Mouse (Mus musculus): Measurements from ENCODE around the gene Cbwd1.

Gene Cbwd1

GRCm38 (mm10) chr19:24977991-24978390, 16.6 kb upstream of the Cbwd1 start:
- DNase-seq (ENCODE audit: low spot score in 2 of 2): no peak

- DNase-seq (ENCODE audit: low spot score in 2 of 2): no peak
Observed at GRCm38 (mm10) chr19:24972701-24973390, 11.4 kb upstream of the Cbwd1 start.

- no peak for DNase-seq (ENCODE audit: low spot score in 2 of 2)
Observed at GRCm38 (mm10) chr19:24971307-24971706, 9.9 kb upstream of the Cbwd1 start.

- no peak for DNase-seq (ENCODE audit: low spot score in 2 of 2)
Observed at GRCm38 (mm10) chr19:24966941-24967340, 5.5 kb upstream of the Cbwd1 start.

- no peak for DNase-seq (ENCODE audit: low spot score in 2 of 2)
Observed at GRCm38 (mm10) chr19:24966203-24966602, 4.8 kb upstream of the Cbwd1 start.

GRCm38 (mm10) chr19:24958531-24958930, 2.9 kb downstream of the Cbwd1 start:
- peak in 1 of 2 experiments; percentile 72 for DNase-seq (ENCODE audit: low spot score in 2 of 2)

- no peak for DNase-seq (ENCODE audit: low spot score in 2 of 2)
Observed at GRCm38 (mm10) chr19:24945521-24946262, 15.7 kb downstream of the Cbwd1 start.

- no peak for DNase-seq (ENCODE audit: low spot score in 2 of 2)
Observed at GRCm38 (mm10) chr19:24937084-24937483, 24.3 kb downstream of the Cbwd1 start.

- DNase-seq (ENCODE audit: low spot score in 2 of 2): no peak
Observed at GRCm38 (mm10) chr19:24929041-24929440, 32.4 kb downstream of the Cbwd1 start.

- DNase-seq (ENCODE audit: low spot score in 2 of 2): no peak
Observed at GRCm38 (mm10) chr19:24920866-24921265, 40.5 kb downstream of the Cbwd1 start.

GRCm38 (mm10) chr19:24908385-24909155, 52.8 kb downstream of the Cbwd1 start:
- DNase-seq (ENCODE audit: low spot score in 2 of 2): no peak

GRCm38 (mm10) chr19:24907655-24908054, 53.8 kb downstream of the Cbwd1 start:
- DNase-seq (ENCODE audit: low spot score in 2 of 2): no peak

GRCm38 (mm10) chr19:24902821-24903220, 58.6 kb downstream of the Cbwd1 start:
- DNase-seq (ENCODE audit: low spot score in 2 of 2): no peak

GRCm38 (mm10) chr19:24902256-24902655, 59.2 kb downstream of the Cbwd1 start:
- DNase-seq (ENCODE audit: low spot score in 2 of 2): no peak

- no peak for DNase-seq (ENCODE audit: low spot score in 2 of 2)
Observed at GRCm38 (mm10) chr19:24901666-24902065, 59.7 kb downstream of the Cbwd1 start.

GRCm38 (mm10) chr19:24900581-24901220, 60.7 kb downstream of the Cbwd1 start, which contains the start of gene Foxd4:
Gene Foxd4, minus strand, starts transcription at chr19:24901197.
- DNase-seq (ENCODE audit: low spot score in 2 of 2): no peak

- DNase-seq (ENCODE audit: low spot score in 2 of 2): no peak
Observed at GRCm38 (mm10) chr19:24899578-24900544, 61.5 kb downstream of the Cbwd1 start.

GRCm38 (mm10) chr19:24898737-24899577, 62.5 kb downstream of the Cbwd1 start:
- DNase-seq (ENCODE audit: low spot score in 2 of 2): no peak

GRCm38 (mm10) chr19:24897896-24898736, 63.3 kb downstream of the Cbwd1 start:
- no peak for DNase-seq (ENCODE audit: low spot score in 2 of 2)
